Mouse (Mus musculus): ENCODE results near the gene Trmt2a. TPM values are rescaled to one million over a fixed set of nuclear protein-coding genes. Genes with fewer than 3 reads are reported as not detected.
A peak's percentile ranks its signal among the peaks of the same experiment; 100 is the strongest.

The Trmt2a gene
- 10 to 100 TPM; 48.9 to 64.1 TPM for total RNA-seq (2021)

- peak; percentile 99 for DNase-seq
Observed at GRCm38 (mm10) chr16:18248433-18249363, at the start of gene Trmt2a, which contains the start of gene Ranbp1. TSS of gene Trmt2a (plus strand) at chr16:18248679. TSS of gene Ranbp1 (minus strand) at chr16:18248732.

GRCm38 (mm10) chr16:18200062-18200461 is 48.4 kb upstream of the Trmt2a start:
- DNase-seq: no peak

GRCm38 (mm10) chr16:18201620-18202019 is 46.9 kb upstream of the Trmt2a start:
- DNase-seq: no peak

GRCm38 (mm10) chr16:18202061-18202460 is 46.4 kb upstream of the Trmt2a start:
- DNase-seq: no peak

- no peak for DNase-seq
Observed at GRCm38 (mm10) chr16:18203430-18204091, 44.9 kb upstream of the Trmt2a start.

GRCm38 (mm10) chr16:18210701-18211416 is 37.6 kb upstream of the Trmt2a start:
- no peak for DNase-seq

- peak; percentile 87 to 91 for DNase-seq
Observed at GRCm38 (mm10) chr16:18211417-18212171, 36.9 kb upstream of the Trmt2a start.

- DNase-seq: peak; percentile 59 to 68
Observed at GRCm38 (mm10) chr16:18213689-18214088, 34.8 kb upstream of the Trmt2a start.

- DNase-seq: no peak
Observed at GRCm38 (mm10) chr16:18214858-18215257, 33.6 kb upstream of the Trmt2a start.

GRCm38 (mm10) chr16:18217579-18217978 is 30.9 kb upstream of the Trmt2a start, which contains the start of gene Ccdc188:
TSS of gene Ccdc188 (plus strand) at chr16:18217879.
- no peak for DNase-seq

GRCm38 (mm10) chr16:18218580-18218996 is 29.9 kb upstream of the Trmt2a start:
- no peak for DNase-seq

GRCm38 (mm10) chr16:18220001-18220400 is 28.5 kb upstream of the Trmt2a start:
- DNase-seq: no peak

- DNase-seq: no peak
Observed at GRCm38 (mm10) chr16:18220856-18221542, 27.5 kb upstream of the Trmt2a start.

GRCm38 (mm10) chr16:18221543-18221898 is 27.0 kb upstream of the Trmt2a start:
- no peak for DNase-seq

GRCm38 (mm10) chr16:18222188-18222587 is 26.3 kb upstream of the Trmt2a start:
- DNase-seq: no peak

- no peak for DNase-seq
Observed at GRCm38 (mm10) chr16:18227187-18227586, 21.3 kb upstream of the Trmt2a start.

GRCm38 (mm10) chr16:18227897-18228422 is 20.5 kb upstream of the Trmt2a start:
- no peak for DNase-seq

- DNase-seq: no peak
Observed at GRCm38 (mm10) chr16:18228856-18229255, 19.6 kb upstream of the Trmt2a start.

- peak; percentile 81 for DNase-seq
Observed at GRCm38 (mm10) chr16:18229622-18230021, 18.9 kb upstream of the Trmt2a start.

GRCm38 (mm10) chr16:18230617-18231016 is 17.9 kb upstream of the Trmt2a start:
- no peak for DNase-seq

GRCm38 (mm10) chr16:18231047-18231446 is 17.4 kb upstream of the Trmt2a start:
- DNase-seq: no peak

Measured in layer of hippocampus, postnatal 36 days (tissue).